Mouse (Mus musculus) forebrain, embryonic 13.5 days (tissue): ENCODE results near the gene Gtf2f2. TPM values are rescaled to one million over a fixed set of nuclear protein-coding genes. Genes with fewer than 3 reads are reported as not detected.

ENCODE experiments used
- ATAC-seq: fragments of 200-750 bp; cut with Nextera tagmentation; 2 replicates; pipeline ENCODE4 v1.8.0; 2017
- H3K27ac ChIP-seq: fragments of 300-500 bp; sonication (generic); 2 replicates; pipeline ENCODE4 v1.5.1; 2015; ENCODE audit warnings: inconsistent platforms, mild to moderate bottlenecking, moderate library complexity
- H3K27me3 ChIP-seq: fragments of 300-500 bp; sonication (generic); 2 replicates; pipeline ENCODE4 v1.6.1; 2015; ENCODE audit warnings: mild to moderate bottlenecking, inconsistent platforms
- H3K36me3 ChIP-seq: fragments of 300-500 bp; sonication (generic); 2 replicates; pipeline ENCODE4 v1.6.1; 2015; ENCODE audit warnings: mild to moderate bottlenecking, inconsistent platforms; ENCODE audit not compliant: poor library complexity, severe bottlenecking
- H3K4me1 ChIP-seq: fragments of 300-500 bp; sonication (generic); 2 replicates; pipeline ENCODE4 v1.6.1; 2015; ENCODE audit warnings: inconsistent platforms
- H3K4me2 ChIP-seq: fragments of 300-500 bp; sonication (generic); 2 replicates; pipeline ENCODE4 v1.6.1; 2015; ENCODE audit warnings: inconsistent platforms, mild to moderate bottlenecking, moderate library complexity
- H3K4me3 ChIP-seq: fragments of 300-500 bp; sonication (generic); 2 replicates; pipeline ENCODE4 v1.5.1; 2015; ENCODE audit warnings: mild to moderate bottlenecking, inconsistent platforms
- H3K9ac ChIP-seq: fragments of 300-500 bp; sonication (generic); 2 replicates; pipeline ENCODE4 v1.6.1; 2015; ENCODE audit warnings: mild to moderate bottlenecking, inconsistent platforms
- H3K9me3 ChIP-seq: fragments of 300-500 bp; sonication (generic); replicated peaks from 2 replicates; pipeline ENCODE4 v1.6.1; 2016; ENCODE audit warnings: inconsistent platforms
- WGBS: fragments of 180-500 bp; shearing (Covaris S2); methylation state at CpG from one replicate; pipeline ENCODE4 v1.1.7; 2015; 5-methylcytosine and 5-hydroxymethylcytosine counted together
- polyA plus RNA-seq: library from polyadenylated mRNA; unstranded; fragments of >200 nt; fragmentation: Nextera tagmentation; extraction: Ambion mirVana; gene quantifications from 2 replicates; pipeline ENCODE4 v1.2.1, GENCODE M21; 2015

Gene Gtf2f2
- polyA plus RNA-seq, 1 experiment from 2014 or later = 56.5 TPM

- ATAC-seq = no peak
- no peaks in the 10 kb centered on the region for H3K9me3 ChIP-seq
- H3K4me3 ChIP-seq = no peak overlapping the region
- no peak overlapping the region for H3K27ac ChIP-seq
- WGBS = 100% methylated on average over 1 of the region's 1 CpGs
- H3K4me1 ChIP-seq = peaks cover 4% of the 10 kb centered on the region; the same call in 1 of the 2 replicates
- H3K9ac ChIP-seq = no peak overlapping the region
- H3K4me2 ChIP-seq = no peak overlapping the region
- H3K36me3 ChIP-seq = no peaks in the 10 kb centered on the region
- no peaks in the 10 kb centered on the region for H3K27me3 ChIP-seq
These were observed 21.5 kb downstream of the Gtf2f2 start for GRCm38 (mm10) chr14:75989168-75989567.

- Histone ChIP-seq H3K36me3 (no peaks in the 10 kb centered on the region), H3K4me1 (peaks cover 4% of the 10 kb centered on the region; the same call in 1 of the 2 replicates), H3K4me3 (no peak overlapping the region), H3K27me3 (no peaks in the 10 kb centered on the region), H3K9ac (no peak overlapping the region), H3K27ac (no peak overlapping the region), H3K9me3 (no peaks in the 10 kb centered on the region), H3K4me2 (no peak overlapping the region)
- 92% methylated on average over 7 of the region's 7 CpGs for WGBS
- no peak for ATAC-seq
These were observed 23.7 kb downstream of the Gtf2f2 start for GRCm38 (mm10) chr14:75986878-75987483.

- no peaks in the 10 kb centered on the region for H3K9me3 ChIP-seq
- 0 out of 2 replicates have a peak overlapping the region, but pooled peaks have one; percentile 12 for H3K27ac ChIP-seq
- H3K4me1 ChIP-seq = peaks cover 4% of the 10 kb centered on the region; the same call in 1 of the 2 replicates
- H3K36me3 ChIP-seq = no peaks in the 10 kb centered on the region
- no peak overlapping the region for H3K4me3 ChIP-seq
- H3K4me2 ChIP-seq = no peak overlapping the region
- ATAC-seq = no peak
- H3K27me3 ChIP-seq = no peaks in the 10 kb centered on the region
- WGBS = 68% methylated on average over 4 of the region's 4 CpGs
- no peak overlapping the region for H3K9ac ChIP-seq
These were observed 25.6 kb downstream of the Gtf2f2 start for GRCm38 (mm10) chr14:75985112-75985511.

- ATAC-seq = no peak
- no peaks in the 10 kb centered on the region for H3K9me3 ChIP-seq
- H3K27ac ChIP-seq = no peak overlapping the region
- peaks cover 4% of the 10 kb centered on the region; the same call in 1 of the 2 replicates for H3K4me1 ChIP-seq
- no peak overlapping the region for H3K9ac ChIP-seq
- no peaks in the 10 kb centered on the region for H3K36me3 ChIP-seq
- no peak overlapping the region for H3K4me3 ChIP-seq
- H3K4me2 ChIP-seq = no peak overlapping the region
- WGBS = 83% methylated on average over 2 of the region's 2 CpGs
- no peaks in the 10 kb centered on the region for H3K27me3 ChIP-seq
These were observed 26.8 kb downstream of the Gtf2f2 start for GRCm38 (mm10) chr14:75983891-75984290.

- WGBS = 96% methylated on average over 3 of the region's 3 CpGs
- no peak for ATAC-seq
- no peak overlapping the region for H3K4me3 ChIP-seq
- no peaks in the 10 kb centered on the region for H3K9me3 ChIP-seq
- no peak overlapping the region for H3K27ac ChIP-seq
- H3K4me1 ChIP-seq = peaks cover 4% of the 10 kb centered on the region; the same call in 1 of the 2 replicates
- no peak overlapping the region for H3K4me2 ChIP-seq
- H3K36me3 ChIP-seq = no peaks in the 10 kb centered on the region
- no peaks in the 10 kb centered on the region for H3K27me3 ChIP-seq
- H3K9ac ChIP-seq = no peak overlapping the region
These were observed 29.4 kb downstream of the Gtf2f2 start for GRCm38 (mm10) chr14:75981231-75981630.

- no peak for ATAC-seq
- no peak overlapping the region for H3K27ac ChIP-seq
- no peaks in the 10 kb centered on the region for H3K36me3 ChIP-seq
- H3K4me2 ChIP-seq = no peak overlapping the region
- H3K4me1 ChIP-seq = no peaks in the 10 kb centered on the region
- no peak overlapping the region for H3K9ac ChIP-seq
- no peaks in the 10 kb centered on the region for H3K27me3 ChIP-seq
- H3K9me3 ChIP-seq = no peaks in the 10 kb centered on the region
- 68% methylated on average over 3 of the region's 3 CpGs for WGBS
- H3K4me3 ChIP-seq = no peak overlapping the region
These were observed 34.6 kb downstream of the Gtf2f2 start for GRCm38 (mm10) chr14:75976107-75976506.

GRCm38 (mm10) chr14:75967291-75967690, 43.4 kb downstream of the Gtf2f2 start:
- no peak for ATAC-seq
- H3K9me3 ChIP-seq = no peaks in the 10 kb centered on the region
- no peak overlapping the region for H3K9ac ChIP-seq
- peaks cover 26% of the 10 kb centered on the region for H3K4me1 ChIP-seq
- H3K27ac ChIP-seq = no peak overlapping the region
- no peak overlapping the region for H3K4me2 ChIP-seq
- no peak overlapping the region for H3K4me3 ChIP-seq
- no peaks in the 10 kb centered on the region for H3K27me3 ChIP-seq
- H3K36me3 ChIP-seq = no peaks in the 10 kb centered on the region
- 85% methylated on average over 5 of the region's 5 CpGs for WGBS

GRCm38 (mm10) chr14:75964433-75964832, 46.2 kb downstream of the Gtf2f2 start:
- H3K4me1 ChIP-seq = peaks cover 32% of the 10 kb centered on the region
- no peak overlapping the region for H3K9ac ChIP-seq
- H3K27me3 ChIP-seq = no peaks in the 10 kb centered on the region
- no peak overlapping the region for H3K27ac ChIP-seq
- WGBS = 91% methylated on average over 1 of the region's 1 CpGs
- no peaks in the 10 kb centered on the region for H3K36me3 ChIP-seq
- no peak overlapping the region for H3K4me2 ChIP-seq
- no peak overlapping the region for H3K4me3 ChIP-seq
- H3K9me3 ChIP-seq = no peaks in the 10 kb centered on the region
- no peak for ATAC-seq

- peaks cover 36% of the 10 kb centered on the region for H3K4me1 ChIP-seq
- no peaks in the 10 kb centered on the region for H3K27me3 ChIP-seq
- no peaks in the 10 kb centered on the region for H3K9me3 ChIP-seq
- H3K4me3 ChIP-seq = peak overlapping the region; percentile 17; the same call in 1 of the 2 replicates
- WGBS = 40% methylated on average over 5 of the region's 5 CpGs
- ATAC-seq = 0 out of 2 replicates have a peak, but pooled peaks have one; percentile 33
- no peak overlapping the region for H3K27ac ChIP-seq
- no peak overlapping the region for H3K9ac ChIP-seq
- H3K36me3 ChIP-seq = no peaks in the 10 kb centered on the region
- H3K4me2 ChIP-seq = peak overlapping the region; percentile 27
These were observed 46.7 kb downstream of the Gtf2f2 start for GRCm38 (mm10) chr14:75964000-75964399.

- Histone ChIP-seq H3K36me3 (no peaks in the 10 kb centered on the region), H3K9me3 (no peaks in the 10 kb centered on the region), H3K9ac (peak overlapping the region; percentile 45; the same call in 1 of the 2 replicates), H3K4me2 (peak overlapping the region; percentile 41), H3K27me3 (no peaks in the 10 kb centered on the region), H3K27ac (no peak overlapping the region), H3K4me1 (peaks cover 36% of the 10 kb centered on the region), H3K4me3 (peak overlapping the region; percentile 20)
- WGBS = 11% methylated on average over 5 of the region's 5 CpGs
- no peak for ATAC-seq
These were observed 47.5 kb downstream of the Gtf2f2 start for GRCm38 (mm10) chr14:75963215-75963614.

- no peaks in the 10 kb centered on the region for H3K36me3 ChIP-seq
- peak overlapping the region; percentile 45 for H3K27ac ChIP-seq
- 48% methylated on average over 9 of the region's 9 CpGs for WGBS
- no peaks in the 10 kb centered on the region for H3K9me3 ChIP-seq
- peak overlapping the region; percentile 20; the same call in 1 of the 2 replicates for H3K4me3 ChIP-seq
- H3K27me3 ChIP-seq = no peaks in the 10 kb centered on the region
- H3K9ac ChIP-seq = peak overlapping the region; percentile 26; the same call in 1 of the 2 replicates
- H3K4me1 ChIP-seq = peaks cover 36% of the 10 kb centered on the region
- peak; percentile 70; the same call in 1 of the 2 replicates for ATAC-seq
- H3K4me2 ChIP-seq = peak overlapping the region; percentile 41
These were observed 48.4 kb downstream of the Gtf2f2 start for GRCm38 (mm10) chr14:75962250-75962649.

GRCm38 (mm10) chr14:75954766-75955165, 55.9 kb downstream of the Gtf2f2 start, which contains the start of gene Kctd4:
TSS of gene Kctd4 (plus strand) at chr14:75955009.
- no peak within 1 kb of the TSS for H3K9ac ChIP-seq
- no peak within 1 kb of the TSS for H3K4me3 ChIP-seq
- ATAC-seq = no peak
- no peak within 1 kb of the TSS for H3K27ac ChIP-seq
- no peaks in the 10 kb centered on the region for H3K9me3 ChIP-seq
- WGBS = 83% methylated on average over 7 of the region's 7 CpGs
- H3K4me2 ChIP-seq = no peak within 1 kb of the TSS
- H3K36me3 ChIP-seq = no peaks in the 10 kb centered on the region
- H3K4me1 ChIP-seq = 0 out of 2 replicates have a peak, but pooled peaks cover 5% of the 10 kb centered on the region
- no peaks in the 10 kb centered on the region for H3K27me3 ChIP-seq
